Mouse (Mus musculus): ENCODE measurements around the gene Olfr1395.
A peak's percentile ranks its signal among the peaks of the same experiment; 100 is the strongest.

The Olfr1395 gene

GRCm38 (mm10) chr11:49141974-49142373, at the start of gene Olfr1395:
TSS of gene Olfr1395 (plus strand) at chr11:49142274.
- DNase-seq (ENCODE audit: low spot score) = no peak

GRCm38 (mm10) chr11:49092786-49093185, 49.3 kb upstream of the Olfr1395 start:
- no peak for DNase-seq (ENCODE audit: low spot score)

GRCm38 (mm10) chr11:49093861-49094660, 48.0 kb upstream of the Olfr1395 start:
- no peak for DNase-seq (ENCODE audit: low spot score)

- no peak for DNase-seq (ENCODE audit: low spot score)
Observed at GRCm38 (mm10) chr11:49095367-49095766, 46.7 kb upstream of the Olfr1395 start.

GRCm38 (mm10) chr11:49100409-49100808, 41.7 kb upstream of the Olfr1395 start:
- no peak for DNase-seq (ENCODE audit: low spot score)

GRCm38 (mm10) chr11:49101500-49101899, 40.6 kb upstream of the Olfr1395 start:
- no peak for DNase-seq (ENCODE audit: low spot score)

GRCm38 (mm10) chr11:49103047-49103693, 38.9 kb upstream of the Olfr1395 start:
- DNase-seq (ENCODE audit: low spot score) = peak; percentile 81

- no peak for DNase-seq (ENCODE audit: low spot score)
Observed at GRCm38 (mm10) chr11:49105752-49106151, 36.3 kb upstream of the Olfr1395 start.

GRCm38 (mm10) chr11:49107650-49108537, 34.2 kb upstream of the Olfr1395 start:
- DNase-seq (ENCODE audit: low spot score) = no peak

- peak; percentile 16 for DNase-seq (ENCODE audit: low spot score)
Observed at GRCm38 (mm10) chr11:49108833-49109232, 33.2 kb upstream of the Olfr1395 start.

- DNase-seq (ENCODE audit: low spot score) = no peak
Observed at GRCm38 (mm10) chr11:49111000-49111399, 31.1 kb upstream of the Olfr1395 start.

GRCm38 (mm10) chr11:49112624-49113219, 29.4 kb upstream of the Olfr1395 start:
- no peak for DNase-seq (ENCODE audit: low spot score)

GRCm38 (mm10) chr11:49114158-49114557, 27.9 kb upstream of the Olfr1395 start:
- no peak for DNase-seq (ENCODE audit: low spot score)

- no peak for DNase-seq (ENCODE audit: low spot score)
Observed at GRCm38 (mm10) chr11:49114774-49115173, 27.3 kb upstream of the Olfr1395 start, which contains the start of gene Olfr1396. TSS of gene Olfr1396 (minus strand) at chr11:49114874.

GRCm38 (mm10) chr11:49119635-49120034, 22.4 kb upstream of the Olfr1395 start:
- DNase-seq (ENCODE audit: low spot score) = no peak

GRCm38 (mm10) chr11:49124169-49124568, 17.9 kb upstream of the Olfr1395 start:
- no peak for DNase-seq (ENCODE audit: low spot score)

- no peak for DNase-seq (ENCODE audit: low spot score)
Observed at GRCm38 (mm10) chr11:49154077-49154476, 12.0 kb downstream of the Olfr1395 start, which contains the start of gene Olfr1394. TSS of gene Olfr1394 (plus strand) at chr11:49154377.

- no peak for DNase-seq (ENCODE audit: low spot score)
Observed at GRCm38 (mm10) chr11:49156821-49157814, 15.0 kb downstream of the Olfr1395 start.

- DNase-seq (ENCODE audit: low spot score) = no peak
Observed at GRCm38 (mm10) chr11:49168839-49169611, 27.0 kb downstream of the Olfr1395 start.

- no peak for DNase-seq (ENCODE audit: low spot score)
Observed at GRCm38 (mm10) chr11:49170576-49170975, 28.5 kb downstream of the Olfr1395 start.
